Mouse (Mus musculus) mouse embryonic stem cell (cell line): ENCODE measurements around the gene Dcaf12l2.

Experiments used
- in situ Hi-C, 2 experiments: fragments of 300-500 bp; cut with MboI; formaldehyde crosslinking; loops; 1 replicate in 1 of 2; 3 replicates in 1 of 2; pipeline ENCODE4 v1.14.3; 2019 to 2020; ENCODE audit warnings: low sequenced_read_pairs in 2 of 2, low pct_unique_long_range_greater_than_20kb in 1 of 2, mixed read lengths in 1 of 2; ENCODE audit not compliant: unreplicated experiment in 1 of 2

The Dcaf12l2 gene

GRCm38 (mm10) chrX:44367646-44368521, at the start of gene Dcaf12l2:
Gene Dcaf12l2, minus strand, starts transcription at chrX:44368342.
- in situ Hi-C loops: no loop called here

DNA sequence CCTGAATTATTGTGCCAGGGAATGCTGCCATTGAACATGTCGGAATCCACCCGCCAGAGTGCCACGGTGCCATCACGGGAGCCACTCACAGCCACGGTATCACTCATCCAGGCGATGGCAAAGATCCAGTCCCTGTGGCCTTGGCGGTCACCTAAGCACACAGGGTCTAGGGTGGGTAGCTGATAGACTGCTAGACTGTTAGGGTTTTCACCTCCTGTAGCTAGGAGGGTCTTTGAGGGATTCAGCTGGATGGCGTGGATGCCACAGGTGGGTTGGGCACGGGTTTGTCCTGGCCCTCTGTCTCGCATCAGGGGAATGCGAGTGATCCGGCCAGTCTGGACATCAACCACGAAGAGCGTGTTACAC, 879 bp downstream of the Dcaf12l2 start:
- in situ Hi-C loops: no loop called here
